Comparison of ENCODE assay signal across 24 mouse cellular contexts in genomic region chr13:27553336-27553735, GRCm38 (mm10). TPM values are rescaled to one million over a fixed set of nuclear protein-coding genes. Genes with fewer than 3 reads are reported as not detected.
"Had no signal": no experiment of that assay in that cellular context is flagged by ENCODE, and none has a peak within 500 bp of the region (broad histone marks: within the 10 kb centered on the region; RNA-seq: fewer than 3 reads in every experiment).

No protein-coding gene starts in this region.

- H3K27me3 ChIP-seq: lung, embryonic 15.5 days; megakaryocyte, embryonic 14.5 days; midbrain, embryonic 13.5 days; midbrain, embryonic 15.5 days; neural tube, embryonic 12.5 days had no signal

- H3K36me3 ChIP-seq: lung, embryonic 15.5 days; midbrain, embryonic 13.5 days; midbrain, embryonic 15.5 days; neural tube, embryonic 12.5 days had no signal

- H3K4me1 ChIP-seq: lung, embryonic 15.5 days; megakaryocyte, embryonic 14.5 days; midbrain, embryonic 13.5 days; midbrain, embryonic 15.5 days; neural tube, embryonic 12.5 days had no signal

- H3K4me3 ChIP-seq: lung, embryonic 15.5 days; megakaryocyte, embryonic 14.5 days; midbrain, embryonic 13.5 days; midbrain, embryonic 15.5 days; neural tube, embryonic 12.5 days had no signal

- H3K9me3 ChIP-seq: lung, embryonic 15.5 days; megakaryocyte, embryonic 14.5 days; midbrain, embryonic 13.5 days; midbrain, embryonic 15.5 days; neural tube, embryonic 12.5 days had no signal

- ATAC-seq: liver, postnatal 0 days; lung, postnatal 0 days; midbrain, embryonic 13.5 days; midbrain, embryonic 15.5 days had no signal

- DNase-seq: liver, postnatal 0 days; lung, adult 2 months; lung, postnatal 14 days; lung, postnatal 36 days; right cerebral cortex, postnatal 25 days; right cerebral cortex, postnatal 4 days; spleen, adult 18-20 months; thymus, adult 18-20 months; thymus, postnatal 14 days; thymus, postnatal 36 days had no signal

- H3K4me2 ChIP-seq: lung, embryonic 15.5 days; midbrain, embryonic 11.5 days; midbrain, embryonic 13.5 days; midbrain, embryonic 15.5 days; neural tube, embryonic 12.5 days had no signal

- H3K27ac ChIP-seq: lung, embryonic 15.5 days; macrophage; midbrain, embryonic 13.5 days; midbrain, embryonic 15.5 days; neural tube, embryonic 12.5 days had no signal

- H3K9ac ChIP-seq: liver, postnatal 0 days; lung, embryonic 15.5 days; midbrain, embryonic 13.5 days; midbrain, embryonic 15.5 days; neural tube, embryonic 12.5 days had no signal

RNA-seq across cellular contexts. Expression of gene Prl8a9, which starts 11.1 kb away (rescaled TPM):
- polyA plus RNA-seq: liver, postnatal 0 days; lung, adult 2 months; lung, embryonic 15.5 days; lung, postnatal 0 days; macrophage; midbrain, embryonic 11.5 days; midbrain, embryonic 13.5 days; midbrain, embryonic 15.5 days; midbrain, postnatal 0 days; neural tube, embryonic 12.5 days; neural tube, embryonic 14.5 days; small intestine, adult 2 months; stomach, embryonic 14.5 days; stomach, embryonic 16.5 days; thymus, postnatal 0 days had no signal

RNA-seq across cellular contexts. Expression of gene Prl8a1, which starts 28.6 kb away (rescaled TPM):
- polyA plus RNA-seq: liver, postnatal 0 days; lung, adult 2 months; lung, embryonic 15.5 days; lung, postnatal 0 days; macrophage; midbrain, embryonic 11.5 days; midbrain, embryonic 13.5 days; midbrain, embryonic 15.5 days; midbrain, postnatal 0 days; neural tube, embryonic 12.5 days; neural tube, embryonic 14.5 days; small intestine, adult 2 months; stomach, embryonic 14.5 days; stomach, embryonic 16.5 days; thymus, postnatal 0 days had no signal

RNA-seq across cellular contexts. Expression of gene Prl8a8, which starts 40.3 kb away (rescaled TPM):
- polyA plus RNA-seq: liver, postnatal 0 days; lung, adult 2 months; lung, embryonic 15.5 days; lung, postnatal 0 days; macrophage; midbrain, embryonic 11.5 days; midbrain, embryonic 13.5 days; midbrain, embryonic 15.5 days; midbrain, postnatal 0 days; neural tube, embryonic 12.5 days; neural tube, embryonic 14.5 days; small intestine, adult 2 months; stomach, embryonic 14.5 days; stomach, embryonic 16.5 days; thymus, postnatal 0 days had no signal

RNA-seq across cellular contexts. Expression of gene Prl7b1, which starts 57.0 kb away (rescaled TPM):
- polyA plus RNA-seq: liver, postnatal 0 days; lung, adult 2 months; lung, embryonic 15.5 days; lung, postnatal 0 days; macrophage; midbrain, embryonic 11.5 days; midbrain, embryonic 13.5 days; midbrain, embryonic 15.5 days; midbrain, postnatal 0 days; neural tube, embryonic 12.5 days; neural tube, embryonic 14.5 days; small intestine, adult 2 months; stomach, embryonic 14.5 days; stomach, embryonic 16.5 days; thymus, postnatal 0 days had no signal
